Mouse (Mus musculus) forebrain, embryonic 12.5 days (tissue): ENCODE measurements around the gene 1700123O20Rik. TPM values are rescaled to one million over a fixed set of nuclear protein-coding genes. Genes with fewer than 3 reads are reported as not detected.

ENCODE experiments used
- ATAC-seq: fragments of 200-750 bp; cut with Nextera tagmentation; 2 replicates; pipeline ENCODE4 v1.8.0; 2017; ENCODE audit warnings: moderate TSS enrichment; ENCODE audit not compliant: low FRiP score
- H3K27ac ChIP-seq: fragments of 300-500 bp; sonication (generic); 2 replicates; pipeline ENCODE4 v1.5.1; 2016; ENCODE audit warnings: mild to moderate bottlenecking
- H3K27me3 ChIP-seq: fragments of 300-500 bp; sonication (generic); 2 replicates; pipeline ENCODE4 v1.6.1; 2016; ENCODE audit warnings: mild to moderate bottlenecking
- H3K36me3 ChIP-seq: fragments of 300-500 bp; sonication (generic); replicated peaks from 2 replicates; pipeline ENCODE4 v1.6.1; 2016; ENCODE audit warnings: mild to moderate bottlenecking
- H3K4me1 ChIP-seq: fragments of 300-500 bp; sonication (generic); 2 replicates; pipeline ENCODE4 v1.6.1; 2016
- H3K4me2 ChIP-seq: fragments of 300-500 bp; sonication (generic); 2 replicates; pipeline ENCODE4 v1.6.1; 2016; ENCODE audit warnings: mild to moderate bottlenecking, moderate library complexity
- H3K4me3 ChIP-seq: fragments of 300-500 bp; sonication (generic); replicated peaks from 2 replicates; pipeline ENCODE4 v1.5.1; 2016; ENCODE audit warnings: mild to moderate bottlenecking
- H3K9ac ChIP-seq: fragments of 300-500 bp; sonication (generic); 2 replicates; pipeline ENCODE4 v1.6.1; 2016; ENCODE audit warnings: mild to moderate bottlenecking
- H3K9me3 ChIP-seq: fragments of 300-500 bp; sonication (generic); 2 replicates; pipeline ENCODE4 v1.6.1; 2016
- WGBS: fragments of 180-500 bp; shearing (Covaris S2); methylation state at CpG from one replicate; pipeline ENCODE4 v1.1.7; 2016; 5-methylcytosine and 5-hydroxymethylcytosine counted together
- polyA plus RNA-seq: library from polyadenylated mRNA; unstranded; fragments of >200 nt; fragmentation: Nextera tagmentation; extraction: Ambion mirVana; gene quantifications from 2 replicates; pipeline ENCODE4 v1.2.1, GENCODE M21; 2016

1700123O20Rik gene
- polyA plus RNA-seq, 1 experiment from 2014 or later, result 87.5 TPM

GRCm38 (mm10) chr14:54712861-54713260, 26.8 kb downstream of the 1700123O20Rik start:
- no peaks in the 10 kb centered on the region for H3K36me3 ChIP-seq
- H3K27me3 ChIP-seq, result peaks cover 11% of the 10 kb centered on the region; the same call in 1 of the 2 replicates
- H3K4me1 ChIP-seq, result peaks cover 9% of the 10 kb centered on the region
- H3K9me3 ChIP-seq, result no peaks in the 10 kb centered on the region
- WGBS, result 80% methylated on average over 8 of the region's 8 CpGs
- ATAC-seq, result no peak
- no peak overlapping the region for H3K27ac ChIP-seq
- no peak overlapping the region for H3K4me3 ChIP-seq
- no peak overlapping the region for H3K9ac ChIP-seq
- H3K4me2 ChIP-seq, result no peak overlapping the region

GRCm38 (mm10) chr14:54714121-54714520, 28.1 kb downstream of the 1700123O20Rik start:
- peaks cover 11% of the 10 kb centered on the region; the same call in 1 of the 2 replicates for H3K27me3 ChIP-seq
- no peaks in the 10 kb centered on the region for H3K36me3 ChIP-seq
- WGBS, result 1% methylated on average over 13 of the region's 13 CpGs
- peak overlapping the region; percentile 37 for H3K4me3 ChIP-seq
- H3K9me3 ChIP-seq, result no peaks in the 10 kb centered on the region
- H3K27ac ChIP-seq, result no peak overlapping the region
- H3K4me2 ChIP-seq, result peak overlapping the region; percentile 65
- peaks cover 9% of the 10 kb centered on the region for H3K4me1 ChIP-seq
- ATAC-seq, result peak; percentile 57
- H3K9ac ChIP-seq, result peak overlapping the region; percentile 53

DNA sequence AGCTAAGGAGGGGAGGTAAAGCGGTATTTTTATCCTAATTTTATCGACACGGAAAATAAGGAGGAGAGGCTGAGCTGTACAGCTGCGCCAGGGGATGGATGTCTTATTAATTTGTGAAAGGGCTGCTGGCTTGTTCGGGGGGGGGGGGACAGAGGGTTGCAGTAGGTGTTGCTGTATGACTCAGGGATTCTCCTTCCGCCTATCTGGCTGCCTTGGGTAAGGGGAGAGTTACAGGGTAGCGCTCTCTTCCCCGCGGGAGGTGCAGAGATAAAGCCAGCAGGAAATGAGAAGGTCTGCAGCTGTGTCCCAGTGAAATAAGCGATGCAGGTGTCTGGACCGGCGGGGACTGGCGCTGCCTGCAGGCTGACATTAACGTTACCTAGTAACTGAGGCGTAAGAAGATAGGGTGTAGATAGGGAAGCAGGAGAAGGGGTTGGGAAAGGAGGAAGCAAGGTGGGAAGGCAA, 28.6 kb downstream of the 1700123O20Rik start:
- Histone ChIP-seq H3K27me3 (peaks cover 11% of the 10 kb centered on the region; the same call in 1 of the 2 replicates), H3K4me1 (peaks cover 9% of the 10 kb centered on the region), H3K27ac (0 out of 2 replicates have a peak overlapping the region, but pooled peaks have one; percentile 13), H3K4me3 (peak overlapping the region; percentile 37), H3K9me3 (no peaks in the 10 kb centered on the region), H3K9ac (peak overlapping the region; percentile 53), H3K4me2 (peak overlapping the region; percentile 65), H3K36me3 (no peaks in the 10 kb centered on the region)
- peak; percentile 56 for ATAC-seq
- WGBS, result under 1% methylated on average over 15 of the region's 15 CpGs

- Histone ChIP-seq H3K36me3 (no peaks in the 10 kb centered on the region), H3K27ac (no peak overlapping the region), H3K4me1 (peaks cover 9% of the 10 kb centered on the region), H3K4me3 (no peak overlapping the region), H3K9me3 (no peaks in the 10 kb centered on the region), H3K4me2 (peak overlapping the region; percentile 65; the same call in 1 of the 2 replicates), H3K27me3 (peaks cover 11% of the 10 kb centered on the region; the same call in 1 of the 2 replicates), H3K9ac (no peak overlapping the region)
- WGBS, result 86% methylated on average over 1 of the region's 1 CpGs
- no peak for ATAC-seq
Observed at GRCm38 (mm10) chr14:54715402-54715801, 29.4 kb downstream of the 1700123O20Rik start.

DNA sequence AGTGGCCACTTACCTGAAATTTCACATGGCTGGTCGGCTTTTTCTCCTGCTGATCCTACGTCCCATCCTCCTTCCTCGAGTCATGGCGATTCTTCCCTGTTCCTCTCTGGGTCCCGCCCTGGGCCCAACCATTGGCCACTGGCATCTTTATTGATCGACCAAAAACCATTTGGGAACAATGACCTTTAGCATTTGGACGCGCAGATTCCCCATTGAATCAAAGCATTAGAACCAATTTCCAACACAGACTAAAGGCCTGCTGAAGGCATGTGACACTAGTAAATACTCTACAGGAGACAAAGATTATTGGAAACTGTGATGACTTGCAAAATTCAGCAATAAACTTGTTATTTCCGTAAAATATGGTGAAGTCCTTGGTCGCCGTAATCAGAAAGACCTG, 34.0 kb downstream of the 1700123O20Rik start:
- Histone ChIP-seq H3K9ac (no peak overlapping the region), H3K4me1 (no peaks in the 10 kb centered on the region), H3K4me3 (no peak overlapping the region), H3K9me3 (no peaks in the 10 kb centered on the region), H3K27me3 (peaks cover 2% of the 10 kb centered on the region; the same call in 1 of the 2 replicates), H3K27ac (no peak overlapping the region), H3K36me3 (no peaks in the 10 kb centered on the region), H3K4me2 (no peak overlapping the region)
- no peak for ATAC-seq
- 91% methylated on average over 11 of the region's 11 CpGs for WGBS

- WGBS, result 82% methylated on average over 7 of the region's 7 CpGs
- H3K9ac ChIP-seq, result no peak overlapping the region
- no peak for ATAC-seq
- no peaks in the 10 kb centered on the region for H3K4me1 ChIP-seq
- no peaks in the 10 kb centered on the region for H3K36me3 ChIP-seq
- no peak overlapping the region for H3K4me2 ChIP-seq
- no peak overlapping the region for H3K27ac ChIP-seq
- H3K4me3 ChIP-seq, result no peak overlapping the region
- no peaks in the 10 kb centered on the region for H3K27me3 ChIP-seq
- H3K9me3 ChIP-seq, result no peaks in the 10 kb centered on the region
Observed at GRCm38 (mm10) chr14:54720654-54721350, 34.8 kb downstream of the 1700123O20Rik start.

GRCm38 (mm10) chr14:54721711-54722110, 35.7 kb downstream of the 1700123O20Rik start:
- H3K4me2 ChIP-seq, result no peak overlapping the region
- 83% methylated on average over 10 of the region's 10 CpGs for WGBS
- no peaks in the 10 kb centered on the region for H3K4me1 ChIP-seq
- no peak for ATAC-seq
- no peak overlapping the region for H3K4me3 ChIP-seq
- no peaks in the 10 kb centered on the region for H3K27me3 ChIP-seq
- H3K9ac ChIP-seq, result no peak overlapping the region
- H3K9me3 ChIP-seq, result no peaks in the 10 kb centered on the region
- no peak overlapping the region for H3K27ac ChIP-seq
- H3K36me3 ChIP-seq, result no peaks in the 10 kb centered on the region

DNA sequence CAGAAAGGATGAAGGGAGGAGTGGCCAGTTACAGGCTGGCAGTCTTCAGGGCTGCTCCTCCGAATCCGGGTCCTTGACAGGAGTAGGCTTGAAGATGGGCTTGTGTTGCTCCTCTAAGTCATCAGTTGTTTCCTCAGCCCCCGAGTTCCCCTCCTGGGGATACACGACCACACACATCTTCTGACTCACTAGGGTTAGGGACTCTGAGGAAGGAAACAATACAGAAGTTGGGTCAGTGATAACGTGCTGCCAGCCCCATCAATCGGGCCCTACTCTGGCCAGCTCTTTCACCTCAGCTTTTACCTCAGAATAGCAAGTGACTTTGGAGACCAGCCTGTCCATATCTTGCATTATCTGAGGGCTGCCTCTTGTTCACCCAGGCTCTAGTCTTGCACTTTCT, 38.0 kb downstream of the 1700123O20Rik start:
- ATAC-seq, result no peak
- no peak overlapping the region for H3K4me3 ChIP-seq
- WGBS, result 80% methylated on average over 6 of the region's 6 CpGs
- no peaks in the 10 kb centered on the region for H3K9me3 ChIP-seq
- no peaks in the 10 kb centered on the region for H3K36me3 ChIP-seq
- no peak overlapping the region for H3K27ac ChIP-seq
- no peaks in the 10 kb centered on the region for H3K4me1 ChIP-seq
- H3K4me2 ChIP-seq, result no peak overlapping the region
- no peaks in the 10 kb centered on the region for H3K27me3 ChIP-seq
- H3K9ac ChIP-seq, result no peak overlapping the region

- H3K4me1 ChIP-seq, result no peaks in the 10 kb centered on the region
- H3K4me3 ChIP-seq, result no peak overlapping the region
- no peak overlapping the region for H3K27ac ChIP-seq
- WGBS, result 79% methylated on average over 5 of the region's 5 CpGs
- no peaks in the 10 kb centered on the region for H3K9me3 ChIP-seq
- no peak for ATAC-seq
- H3K4me2 ChIP-seq, result no peak overlapping the region
- no peaks in the 10 kb centered on the region for H3K36me3 ChIP-seq
- H3K27me3 ChIP-seq, result no peaks in the 10 kb centered on the region
- no peak overlapping the region for H3K9ac ChIP-seq
Observed at GRCm38 (mm10) chr14:54727565-54727964, 41.5 kb downstream of the 1700123O20Rik start.

DNA sequence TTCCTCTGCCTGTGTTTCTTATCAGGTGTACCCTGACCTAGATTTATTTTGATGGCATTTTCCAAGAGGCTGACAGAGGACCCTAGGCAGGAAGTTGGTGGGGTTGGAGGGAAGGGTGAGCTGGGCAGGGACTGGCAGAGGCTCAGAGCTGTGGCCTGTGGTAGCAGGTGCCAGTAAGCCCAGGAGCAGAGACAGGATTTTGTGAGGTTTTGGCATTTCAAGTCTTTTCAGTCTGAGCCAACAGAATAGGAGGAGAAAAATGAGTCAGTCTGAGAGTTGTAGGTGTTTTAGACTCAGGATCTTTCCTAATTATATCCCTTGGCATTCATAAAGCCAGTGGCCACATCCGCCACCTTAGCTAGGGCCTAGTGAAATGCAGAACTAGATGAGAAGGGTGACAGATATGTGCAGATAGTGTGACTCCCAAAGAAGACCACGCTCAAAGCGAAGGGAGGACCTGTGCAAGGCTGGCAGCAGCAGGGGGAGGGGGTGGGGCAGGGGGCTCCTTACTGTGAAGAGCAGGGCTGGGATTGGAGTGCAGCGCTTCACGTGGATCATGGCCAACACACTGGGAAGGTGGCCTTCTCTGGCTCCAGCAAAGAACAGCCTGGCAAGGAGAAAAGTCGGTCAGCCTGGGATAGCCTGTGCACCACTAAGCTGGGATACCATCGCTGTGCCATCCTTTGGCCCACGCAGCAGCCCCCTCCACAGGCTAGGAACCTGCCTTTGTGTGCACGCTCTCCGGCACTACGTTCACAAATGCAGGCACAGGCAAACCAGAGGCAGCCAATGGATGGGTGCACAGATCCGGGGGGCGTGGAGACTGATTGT, 43.0 kb downstream of the 1700123O20Rik start:
- no peaks in the 10 kb centered on the region for H3K27me3 ChIP-seq
- H3K9ac ChIP-seq, result no peak overlapping the region
- H3K36me3 ChIP-seq, result no peaks in the 10 kb centered on the region
- H3K4me3 ChIP-seq, result no peak overlapping the region
- no peaks in the 10 kb centered on the region for H3K9me3 ChIP-seq
- ATAC-seq, result no peak
- 63% methylated on average over 13 of the region's 13 CpGs for WGBS
- no peak overlapping the region for H3K4me2 ChIP-seq
- H3K4me1 ChIP-seq, result 0 out of 2 replicates have a peak, but pooled peaks cover 3% of the 10 kb centered on the region
- H3K27ac ChIP-seq, result no peak overlapping the region

GRCm38 (mm10) chr14:54730305-54730704, 44.3 kb downstream of the 1700123O20Rik start:
- Histone ChIP-seq H3K27me3 (no peaks in the 10 kb centered on the region), H3K4me3 (no peak overlapping the region), H3K9ac (no peak overlapping the region), H3K4me2 (no peak overlapping the region), H3K27ac (no peak overlapping the region), H3K9me3 (no peaks in the 10 kb centered on the region), H3K36me3 (no peaks in the 10 kb centered on the region), H3K4me1 (0 out of 2 replicates have a peak, but pooled peaks cover 3% of the 10 kb centered on the region)
- WGBS, result 87% methylated on average over 6 of the region's 6 CpGs
- ATAC-seq, result no peak

DNA sequence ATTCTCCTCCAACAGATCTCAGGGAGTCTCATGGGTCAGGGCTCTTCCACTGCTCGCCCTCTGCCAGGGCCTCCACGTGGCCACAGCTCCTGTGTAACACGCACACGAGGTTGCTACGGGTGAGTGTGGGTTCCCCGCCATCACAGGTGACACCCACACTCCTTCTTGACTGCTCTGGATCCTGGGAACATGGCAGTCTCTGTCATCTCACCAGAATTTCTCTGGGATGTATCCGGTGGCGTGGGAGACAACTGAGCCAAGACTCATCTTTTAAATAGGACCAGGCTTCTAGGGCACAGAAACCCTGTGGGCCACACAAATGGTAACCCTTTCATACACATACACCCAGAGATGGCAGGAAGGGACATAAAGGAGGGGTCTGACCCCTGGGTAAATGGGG, 46.2 kb downstream of the 1700123O20Rik start:
- Histone ChIP-seq H3K4me3 (no peak overlapping the region), H3K9ac (no peak overlapping the region), H3K9me3 (no peaks in the 10 kb centered on the region), H3K36me3 (no peaks in the 10 kb centered on the region), H3K27me3 (no peaks in the 10 kb centered on the region), H3K27ac (no peak overlapping the region), H3K4me2 (no peak overlapping the region), H3K4me1 (peaks cover 12% of the 10 kb centered on the region; the same call in 1 of the 2 replicates)
- WGBS, result 87% methylated on average over 8 of the region's 8 CpGs
- ATAC-seq, result no peak
